Mouse (Mus musculus) Patski (cell line): ENCODE results near the gene Ly6g5c. TPM values are rescaled to one million over a fixed set of nuclear protein-coding genes. Genes with fewer than 3 reads are reported as not detected.
A peak's percentile ranks its signal among the peaks of the same experiment; 100 is the strongest.

Experiments used
- ATAC-seq: fragments of 100-300 bp; one replicate; pipeline ENCODE4 v1.8.0; 2021
- CTCF ChIA-PET: fragments of 350-600 bp; sonication (Branson Sonifier 250); formaldehyde crosslinking; loops from one replicate; lab custom pipeline; 2022; ENCODE audit warnings: inconsistent platforms; lab: Charles Lee
- POLR2A ChIA-PET: fragments of 350-600 bp; sonication (Branson Sonifier 250); formaldehyde crosslinking; loops from one replicate; lab custom pipeline; 2022; ENCODE audit warnings: antibody characterized with exemption, inconsistent platforms; lab: Charles Lee
- DNase-seq: peaks from one replicate; pipeline ENCODE4 v3.0.0-alpha.2; 2011; ENCODE audit warnings: low read depth, low spot score
- H3K27me3 ChIP-seq: fragments of 371-371 bp; one replicate; pipeline ENCODE4 v1.5.1; 2021
- CTCF ChIP-seq: fragments of 100-300 bp; IDR thresholded peaks from one replicate; pipeline ENCODE4 v1.5.1; 2021
- in situ Hi-C: fragments of 300-500 bp; cut with MboI; formaldehyde crosslinking; loops from 3 replicates; pipeline ENCODE4 v1.11.1; 2018; ENCODE audit warnings: low pct_unique_long_range_greater_than_20kb, mixed read lengths
- polyA plus RNA-seq: library from polyadenylated mRNA; unstranded; gene quantifications from one replicate; pipeline ENCODE4 v1.2.3, GENCODE M21; 2021

Gene Ly6g5c
- polyA plus RNA-seq, 1 experiment from 2014 or later = not detected

DNA sequence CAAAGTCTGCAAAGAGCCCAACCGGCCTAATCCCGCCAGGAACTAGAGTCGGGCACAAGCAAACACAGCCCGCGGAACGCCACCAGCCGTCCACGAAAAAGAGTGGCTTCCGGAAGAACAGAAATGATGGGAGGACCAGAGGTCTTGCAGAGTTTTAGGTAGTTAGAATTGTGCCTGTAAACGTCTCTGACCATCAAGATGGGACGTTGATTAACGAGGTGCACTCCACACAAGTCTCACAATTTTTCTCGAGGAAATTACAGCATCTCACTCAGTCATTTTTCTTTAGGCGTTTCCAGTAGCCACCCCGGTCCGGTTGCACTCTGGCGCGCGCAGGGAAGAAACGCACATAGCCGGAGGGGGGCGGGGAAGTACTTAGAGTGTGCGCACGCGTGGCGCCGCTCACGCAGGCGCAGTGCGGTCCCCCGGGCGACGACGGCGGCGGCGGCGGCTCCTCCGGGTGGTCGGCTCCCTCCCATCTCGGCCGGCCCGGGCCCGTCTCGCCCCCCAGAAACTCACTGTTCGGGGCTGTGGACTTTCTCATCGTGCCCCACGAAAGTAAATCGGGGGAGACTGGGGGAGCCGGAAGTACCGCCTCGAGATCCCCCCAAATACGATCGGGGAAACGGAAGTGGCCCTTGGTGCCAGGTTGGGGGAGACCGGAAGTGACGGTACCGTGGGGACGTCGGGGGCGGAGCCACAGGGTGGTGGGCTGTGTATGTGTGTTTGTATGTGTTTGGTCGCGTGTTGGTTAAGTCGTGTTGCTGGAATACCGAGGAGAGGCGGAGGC is 26.9 kb downstream of the Ly6g5c start, which contains the start of gene Bag6:
Gene Bag6, plus strand, starts transcription at position 378 of the 790 bp plus-strand sequence.
- POLR2A ChIA-PET = no interaction called here
- TF ChIP-seq CTCF = no peak
- DNase-seq = peak; percentile 91
- ATAC-seq = peak; percentile 70
- CTCF ChIA-PET = no interaction called here
- in situ Hi-C loops = loop anchor here (25.0 kb wide), 1 partner anchor 498 kb away; the partner anchor contains the start of genes Atf6b, Fkbpl, Ppt2 and Prrt1
- no peaks in the 10 kb centered on the region for H3K27me3 ChIP-seq

DNA sequence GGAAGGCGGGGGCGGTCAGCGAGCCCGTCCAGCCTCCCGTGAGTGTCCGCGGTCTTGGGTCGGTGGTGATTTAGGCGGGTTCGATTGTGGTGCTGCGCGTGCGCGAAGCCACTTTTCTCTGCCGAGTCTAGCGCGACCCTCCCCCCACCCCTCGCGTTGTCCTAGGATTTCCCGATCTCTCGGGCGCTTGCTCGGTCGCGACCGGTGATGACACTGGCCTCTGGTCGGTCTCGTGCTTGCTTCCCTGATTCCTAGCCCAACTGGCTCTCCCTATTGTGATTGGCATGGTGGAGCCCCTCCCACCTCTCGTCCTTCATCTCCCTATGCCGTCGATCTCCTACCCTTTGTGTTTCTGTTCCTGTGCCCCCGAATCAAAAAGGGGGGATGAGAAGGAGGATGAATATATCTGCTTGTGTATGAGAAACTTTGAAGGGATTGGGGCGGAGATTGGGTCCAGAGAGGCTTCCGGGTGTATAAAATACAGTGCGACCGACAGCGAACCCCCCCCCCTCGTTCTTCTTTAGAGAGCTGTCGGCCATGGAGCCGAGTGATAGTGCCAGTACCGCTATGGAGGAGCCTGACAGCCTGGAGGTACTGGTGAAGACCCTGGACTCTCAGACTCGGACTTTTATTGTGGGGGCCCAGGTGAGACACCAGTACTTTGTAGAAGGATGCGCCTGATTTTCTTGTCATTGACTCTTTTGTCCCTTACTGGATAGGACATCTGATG is 27.7 kb downstream of the Ly6g5c start:
- CTCF ChIA-PET = no interaction called here
- POLR2A ChIA-PET = interaction anchor here (0.6 to 3.5 kb wide), 4 partner anchors 9 to 27 kb away, joined by 3 to 17 read pairs (median 4); partner anchors contain the start of gene D17H6S53E
- ATAC-seq (peak; percentile 55), DNase-seq (no peak)
- no peak for TF ChIP-seq CTCF
- in situ Hi-C loops = loop anchor here (25.0 kb wide), 1 partner anchor 498 kb away; the partner anchor contains the start of genes Atf6b, Fkbpl, Ppt2 and Prrt1
- no peaks in the 10 kb centered on the region for H3K27me3 ChIP-seq

DNA sequence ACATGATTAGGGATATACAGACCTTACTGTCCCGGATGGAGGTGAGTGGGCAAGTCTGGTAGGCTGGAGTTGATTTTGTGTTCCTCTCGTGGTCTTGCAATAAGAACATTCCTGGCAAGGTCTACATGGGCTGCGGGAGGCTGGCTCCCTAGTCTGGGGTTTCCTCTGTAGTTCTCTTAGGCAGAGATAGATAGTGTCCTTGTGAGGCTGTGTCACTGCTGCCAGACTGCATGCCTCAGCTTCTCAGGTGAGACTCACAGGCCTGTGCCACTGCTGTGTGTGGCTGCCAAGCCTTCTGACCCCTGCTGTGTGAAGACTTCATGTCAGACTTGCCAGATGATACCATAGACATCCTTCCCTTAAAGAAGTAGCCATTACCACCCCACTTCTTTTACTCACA is 31.2 kb downstream of the Ly6g5c start:
- DNase-seq (no peak), ATAC-seq (no peak)
- TF ChIP-seq CTCF = no peak
- H3K27me3 ChIP-seq = no peaks in the 10 kb centered on the region
- ChIA-PET POLR2A (interaction anchor here (1.4 to 3.5 kb wide), 2 partner anchors 8 to 24 kb away, joined by 7 to 17 read pairs; no protein-coding TSS in a partner anchor), CTCF (interaction anchor here (1.1 to 3.2 kb wide), 3 partner anchors 14 to 30 kb away, joined by 3 to 11 read pairs (median 8); partner anchors contain the start of gene D17H6S53E)
- in situ Hi-C loops = loop anchor here (25.0 kb wide), 1 partner anchor 502 kb away; the partner anchor contains the start of genes Atf6b, Fkbpl, Ppt2 and Prrt1

DNA sequence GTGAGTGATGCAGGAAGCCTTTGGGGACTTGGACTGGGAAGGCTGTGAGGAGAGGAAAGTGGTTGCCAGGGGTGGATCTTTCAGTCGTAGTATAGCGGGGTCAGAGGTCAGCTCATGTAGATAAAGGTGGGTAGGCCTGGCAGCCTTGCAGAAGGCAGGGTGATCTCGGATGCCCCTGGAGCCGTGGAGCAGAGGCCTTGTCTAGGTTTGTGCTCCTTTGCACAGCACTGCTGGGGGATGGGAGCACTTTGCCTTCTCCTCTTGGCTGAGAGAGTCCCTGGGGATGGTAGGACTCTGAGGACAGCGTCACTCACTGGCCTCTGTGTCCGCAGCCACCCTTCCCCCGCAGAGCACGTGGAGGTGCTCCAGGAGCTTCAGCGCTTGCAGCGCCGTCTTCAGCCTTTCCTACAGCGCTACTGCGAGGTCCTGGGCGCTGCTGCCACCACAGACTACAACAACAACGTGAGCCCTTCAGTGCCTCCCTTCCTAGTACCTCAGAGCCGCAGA is 32.5 kb downstream of the Ly6g5c start:
- TF ChIP-seq CTCF = no peak
- no peak for DNase-seq
- in situ Hi-C loops = loop anchor here (25.0 kb wide), 1 partner anchor 503 kb away; the partner anchor contains the start of genes Atf6b, Fkbpl, Ppt2 and Prrt1
- ChIA-PET CTCF (no interaction called here), POLR2A (no interaction called here)
- no peak for ATAC-seq
- H3K27me3 ChIP-seq = no peaks in the 10 kb centered on the region

DNA sequence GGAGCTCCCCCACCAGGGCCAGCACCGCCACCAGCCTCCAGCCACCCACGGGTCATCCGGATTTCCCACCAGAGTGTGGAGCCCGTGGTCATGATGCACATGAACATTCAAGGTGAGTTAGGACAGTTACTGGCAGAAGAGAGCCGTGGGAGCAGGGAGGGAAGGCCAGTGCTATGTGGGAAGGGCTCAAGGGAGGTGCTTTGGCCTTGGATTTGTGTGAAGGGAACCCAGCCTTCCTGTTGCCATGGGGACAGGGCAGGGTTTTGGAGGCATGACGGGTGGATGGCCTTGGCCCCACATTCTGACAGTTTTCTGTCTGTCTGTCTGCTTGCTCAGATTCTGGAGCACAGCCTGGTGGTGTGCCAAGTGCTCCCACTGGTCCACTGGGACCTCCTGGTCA is 33.9 kb downstream of the Ly6g5c start:
- TF ChIP-seq CTCF = no peak
- POLR2A ChIA-PET = no interaction called here
- in situ Hi-C loops = loop anchor here (25.0 kb wide), 1 partner anchor 505 kb away; the partner anchor contains the start of genes Atf6b, Fkbpl, Ppt2 and Prrt1
- DNase-seq = no peak
- ATAC-seq = no peak
- H3K27me3 ChIP-seq = no peaks in the 10 kb centered on the region
- CTCF ChIA-PET = interaction anchor here (1.7 kb wide), 1 partner anchor 14 kb away, joined by 6 read pairs; no protein-coding TSS in a partner anchor

DNA sequence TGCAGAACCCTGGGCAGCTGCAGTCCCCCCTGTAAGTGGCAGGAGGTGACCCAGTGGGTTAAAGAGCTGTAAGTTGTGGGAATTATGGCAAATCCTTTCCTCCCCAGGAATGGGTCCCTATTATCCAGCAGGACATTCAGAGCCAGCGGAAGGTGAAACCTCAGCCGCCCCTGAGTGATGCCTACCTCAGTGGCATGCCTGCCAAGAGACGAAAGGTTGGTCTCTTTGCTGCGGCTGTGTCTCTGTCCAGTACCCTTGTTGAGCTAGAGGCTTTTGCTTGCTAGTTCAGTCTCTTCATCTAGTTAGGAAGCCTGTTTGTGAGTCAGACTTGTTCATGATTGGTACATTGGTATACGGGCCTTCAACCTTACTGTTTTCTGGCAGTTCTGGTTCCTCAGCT is 38.1 kb downstream of the Ly6g5c start:
- ATAC-seq = no peak
- DNase-seq = no peak
- TF ChIP-seq CTCF = no peak
- ChIA-PET POLR2A (interaction anchor here (1.8 to 3.7 kb wide), 2 partner anchors 9 to 13 kb away, joined by 11 to 17 read pairs; no protein-coding TSS in a partner anchor), CTCF (interaction anchor here (0.7 to 0.9 kb wide), 2 partner anchors 8 to 22 kb away, joined by 3 to 4 read pairs; no protein-coding TSS in a partner anchor)
- no peaks in the 10 kb centered on the region for H3K27me3 ChIP-seq
- in situ Hi-C loops = loop anchor here (25.0 kb wide), 1 partner anchor 509 kb away; the partner anchor contains the start of genes Atf6b, Fkbpl, Ppt2 and Prrt1

DNA sequence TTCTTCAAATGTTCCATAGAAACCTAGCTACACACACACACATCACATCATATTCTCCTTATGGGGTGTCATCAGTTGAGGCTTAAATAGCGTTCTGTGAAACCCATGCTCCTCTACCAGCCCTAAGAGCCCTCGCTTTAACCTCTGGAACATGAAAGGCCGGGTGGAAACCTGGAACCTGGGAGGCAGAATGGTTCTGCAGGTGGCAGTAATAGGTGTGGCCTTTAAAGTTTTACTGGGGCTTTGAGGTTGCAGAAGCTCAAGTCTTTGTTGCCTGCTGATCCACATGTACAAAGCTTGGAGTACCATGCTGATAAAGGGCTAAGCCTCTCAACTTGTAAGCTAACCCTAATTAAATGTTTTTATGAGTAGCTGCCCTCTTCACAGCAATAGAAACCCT is 39.3 kb downstream of the Ly6g5c start:
- in situ Hi-C loops = loop anchor here (25.0 kb wide), 1 partner anchor 510 kb away; the partner anchor contains the start of genes Atf6b, Fkbpl, Ppt2 and Prrt1
- TF ChIP-seq CTCF = no peak
- ChIA-PET CTCF (interaction anchor here (0.7 to 1.1 kb wide), 2 partner anchors 12 to 18 kb away, joined by 3 read pairs; no protein-coding TSS in a partner anchor), POLR2A (interaction anchor here (0.7 to 3.7 kb wide), 6 partner anchors 10 to 215 kb away, joined by 5 to 17 read pairs (median 7); partner anchors contain the start of gene Prrc2a)
- H3K27me3 ChIP-seq = no peaks in the 10 kb centered on the region
- ATAC-seq = no peak
- DNase-seq = no peak

DNA sequence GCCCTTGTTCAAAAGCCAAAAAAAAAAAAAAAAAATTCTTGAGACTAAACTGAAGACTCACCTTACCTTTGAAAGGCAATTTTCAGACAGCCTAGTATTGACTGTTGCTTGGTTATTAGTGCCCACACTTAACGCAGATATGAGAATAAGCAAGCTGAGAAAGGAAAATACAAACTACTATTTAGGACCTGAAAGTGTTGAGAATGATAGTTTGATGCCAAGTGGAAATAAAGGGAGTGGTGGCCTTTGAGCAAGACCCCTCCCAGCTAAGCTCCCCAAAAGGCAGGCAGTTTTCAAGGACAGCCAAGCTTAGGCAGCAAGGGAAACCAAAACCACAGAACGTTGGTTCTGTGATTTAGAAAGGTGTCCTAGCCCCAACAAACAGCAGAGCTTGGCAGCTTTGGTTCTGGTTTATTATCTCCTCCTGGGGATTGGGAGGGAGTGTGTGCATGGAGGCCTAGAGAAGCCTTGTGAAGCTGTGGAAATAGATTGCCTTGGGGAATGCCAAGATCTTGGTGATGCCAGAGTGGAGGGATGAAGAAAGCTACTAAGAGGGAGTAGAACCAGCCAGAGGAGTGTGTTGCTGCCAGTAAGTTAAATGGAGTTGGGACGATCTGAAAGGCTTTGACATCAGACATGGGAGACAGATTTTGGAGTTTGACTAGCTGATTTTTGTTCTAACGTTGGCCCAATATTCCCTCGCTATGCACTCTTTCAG is 40.0 kb downstream of the Ly6g5c start:
- TF ChIP-seq CTCF = no peak
- POLR2A ChIA-PET = interaction anchor here (0.7 to 3.7 kb wide), 6 partner anchors 9 to 216 kb away, joined by 5 to 17 read pairs (median 7); partner anchors contain the start of gene Prrc2a
- no peak for ATAC-seq
- no peak for DNase-seq
- CTCF ChIA-PET = interaction anchor here (1.1 kb wide), 1 partner anchor 18 kb away, joined by 3 read pairs; no protein-coding TSS in a partner anchor
- no peaks in the 10 kb centered on the region for H3K27me3 ChIP-seq
- in situ Hi-C loops = loop anchor here (25.0 kb wide), 1 partner anchor 511 kb away; the partner anchor contains the start of genes Atf6b, Fkbpl, Ppt2 and Prrt1

DNA sequence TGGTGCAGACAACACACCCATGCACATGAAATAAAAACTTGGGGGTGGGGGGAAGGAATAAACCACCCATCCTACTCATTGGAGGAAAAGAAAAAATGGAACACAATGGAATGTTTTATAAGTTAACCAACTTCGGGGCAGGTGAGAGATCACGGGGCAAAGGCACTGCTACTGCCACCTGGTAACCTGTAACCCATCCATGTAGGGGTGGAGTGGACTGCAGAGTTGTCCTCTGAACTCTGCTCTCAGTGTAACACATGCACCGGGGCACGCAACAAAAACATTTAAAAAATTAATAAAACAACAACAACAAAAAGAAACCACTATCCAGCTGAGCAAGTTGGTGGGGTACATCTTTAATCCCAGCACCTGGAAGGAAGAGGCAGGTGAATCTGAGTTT is 44.0 kb downstream of the Ly6g5c start:
- ChIA-PET POLR2A (interaction anchor here (1.2 kb wide), 1 partner anchor 11 kb away, joined by 5 read pairs; no protein-coding TSS in a partner anchor), CTCF (interaction anchor here (1.2 kb wide), 1 partner anchor 10 kb away, joined by 4 read pairs; no protein-coding TSS in a partner anchor)
- H3K27me3 ChIP-seq = no peaks in the 10 kb centered on the region
- ATAC-seq (no peak), DNase-seq (no peak)
- TF ChIP-seq CTCF = no peak
- in situ Hi-C loops = no loop called here
